Comparison of ENCODE assay signal across 8 mouse cellular contexts in genomic region chr10:70245559-70245945, GRCm38 (mm10). TPM values are rescaled to one million over a fixed set of nuclear protein-coding genes. Genes with fewer than 3 reads are reported as not detected.
DNase-seq lines count a peak whose midpoint lies in the region; ATAC-seq and TF ChIP-seq lines count a peak whose summit lies in the region.

No protein-coding gene starts in this region.

- H3K4me2 ChIP-seq in kidney, embryonic 16.5 days (replicated peaks; ENCODE audit: low read depth, low read length), result peak overlapping the region; percentile 93
- peak overlapping the region; percentile 97 for H3K4me2 ChIP-seq in forebrain, embryonic 13.5 days

- WGBS in kidney, embryonic 16.5 days, result under 1% methylated on average over 16 of the region's 16 CpGs
- WGBS in forebrain, embryonic 13.5 days, result under 1% methylated on average over 16 of the region's 16 CpGs
- WGBS in olfactory bulb, adult 2 months, result 3% methylated on average over 16 of the region's 16 CpGs

- peak overlapping the region; percentile 54 for H3K27ac ChIP-seq in kidney, embryonic 16.5 days (ENCODE audit: low read length)
- no peak overlapping the region for H3K27ac ChIP-seq in forebrain, embryonic 13.5 days
- H3K27ac ChIP-seq in olfactory bulb, adult 2 months (ENCODE audit: insufficient read depth, low read depth, low read length), result no peak overlapping the region

- TF ChIP-seq CTCF in olfactory bulb, adult 2 months (IDR thresholded peaks at IDR 0.05; ENCODE audit: insufficient read depth, low read depth, low read length), result no peak

- no peak for DNase-seq in kidney, postnatal 14 days
- peak; percentile 13 for DNase-seq in brain, adult 2 months (ENCODE audit: low read depth, low spot score)
- peak; percentile 41 to 55 for DNase-seq in kidney, postnatal 4 days
- no peak for DNase-seq in frontal cortex, postnatal 14 days (ENCODE audit: low spot score in 2 of 2)
- no peak for DNase-seq in adipocyte (ENCODE audit: low spot score)

- peak overlapping the region; percentile 68 for H3K4me3 ChIP-seq in kidney, embryonic 16.5 days (ENCODE audit: low read length)
- peak overlapping the region; percentile 66 for H3K4me3 ChIP-seq in forebrain, embryonic 13.5 days
- H3K4me3 ChIP-seq in olfactory bulb, adult 2 months (ENCODE audit: insufficient read depth, low read depth, low read length), result peak overlapping the region; percentile 49

- peak overlapping the region; percentile 75 for H3K9ac ChIP-seq in kidney, embryonic 16.5 days (replicated peaks; ENCODE audit: low read length)
- H3K9ac ChIP-seq in forebrain, embryonic 13.5 days, result peak overlapping the region; percentile 68

- peaks cover 19% of the 10 kb centered on the region for H3K4me1 ChIP-seq in kidney, embryonic 16.5 days (ENCODE audit: insufficient read depth, low read length)
- peaks cover 13% of the 10 kb centered on the region for H3K4me1 ChIP-seq in forebrain, embryonic 13.5 days
- peaks cover 14% of the 10 kb centered on the region; the same call in 1 of the 2 replicates for H3K4me1 ChIP-seq in olfactory bulb, adult 2 months (ENCODE audit: control insufficient read depth, insufficient read depth, low read length)

- H3K9me3 ChIP-seq in kidney, embryonic 16.5 days (ENCODE audit: low read length), result no peaks in the 10 kb centered on the region
- no peaks in the 10 kb centered on the region for H3K9me3 ChIP-seq in forebrain, embryonic 13.5 days (replicated peaks)

- ATAC-seq in kidney, embryonic 16.5 days (ENCODE audit: low FRiP score, low TSS enrichment), result peak; percentile 40; the same call in 1 of the 2 replicates
- ATAC-seq in forebrain, embryonic 13.5 days, result peak; percentile 29; the same call in 1 of the 2 replicates

- 0 out of 2 replicates have a peak, but pooled peaks cover 3% of the 10 kb centered on the region for H3K27me3 ChIP-seq in kidney, embryonic 16.5 days (ENCODE audit: insufficient read depth, low read length)
- H3K27me3 ChIP-seq in forebrain, embryonic 13.5 days, result peaks cover 48% of the 10 kb centered on the region

- H3K36me3 ChIP-seq in kidney, embryonic 16.5 days (ENCODE audit: insufficient read depth, low read length), result no peaks in the 10 kb centered on the region
- no peaks in the 10 kb centered on the region for H3K36me3 ChIP-seq in forebrain, embryonic 13.5 days (ENCODE audit: poor library complexity, severe bottlenecking)

- TF ChIP-seq POLR2A in olfactory bulb, adult 2 months (IDR thresholded peaks at IDR 0.05; ENCODE audit: insufficient read depth, low read depth, low read length), result no peak

RNA-seq across cellular contexts. Expression of gene Slc16a9, which starts 0.7 kb away (rescaled TPM):
- polyA plus RNA-seq in kidney, embryonic 16.5 days (2015; fragmentation: Nextera tagmentation; extraction: Ambion mirVana), result 5.2 and 5.5 TPM in 2 replicates
- 0.30 and 0.45 TPM in 2 replicates for polyA plus RNA-seq in forebrain, embryonic 13.5 days (2015; fragmentation: Nextera tagmentation; extraction: Ambion mirVana)
- not detected in 2 replicates for polyA plus RNA-seq in olfactory bulb, adult 2 months (2012; ENCODE audit: insufficient read depth, insufficient read length, low replicate concordance, missing spikeins)

RNA-seq across cellular contexts. Expression of gene Mrln, which starts 41.1 kb away (rescaled TPM):
- 4.9 and 7.5 TPM in 2 replicates for polyA plus RNA-seq in kidney, embryonic 16.5 days (2015; fragmentation: Nextera tagmentation; extraction: Ambion mirVana)
- polyA plus RNA-seq in forebrain, embryonic 13.5 days (2015; fragmentation: Nextera tagmentation; extraction: Ambion mirVana), result 0.65 TPM in 1 of 2 replicates, not detected in the other
- polyA plus RNA-seq in olfactory bulb, adult 2 months (2012; ENCODE audit: insufficient read depth, insufficient read length, low replicate concordance, missing spikeins), result not detected in 2 replicates

Comparison
In these comparisons a context has a peak if more than half of its experiments do, and no peak if none do; other contexts are left out.
1. DNase-seq: peak in brain, adult 2 months (single experiment) and kidney, postnatal 4 days (2 of 2); none in kidney, postnatal 14 days (single experiment), frontal cortex, postnatal 14 days (0 of 2) and adipocyte (single experiment).
2. Peak in every context shown above with its lines, with median percentiles within 50 percentile points of each other: H3K4me3 ChIP-seq.